Mouse (Mus musculus) ovary, postnatal 10 days (tissue): ENCODE data around the gene Ackr2.
A peak's percentile ranks its signal among the peaks of the same experiment; 100 is the strongest.

Source experiments
- DNase-seq: peaks from one replicate; pipeline ENCODE4 v3.0.0; 2022; ENCODE audit warnings: low spot score

Ackr2 gene

GRCm38 (mm10) chr9:121898245-121898644 lies at the start of gene Ackr2:
Gene Ackr2, plus strand, starts transcription at chr9:121898355.
- DNase-seq = no peak

DNA sequence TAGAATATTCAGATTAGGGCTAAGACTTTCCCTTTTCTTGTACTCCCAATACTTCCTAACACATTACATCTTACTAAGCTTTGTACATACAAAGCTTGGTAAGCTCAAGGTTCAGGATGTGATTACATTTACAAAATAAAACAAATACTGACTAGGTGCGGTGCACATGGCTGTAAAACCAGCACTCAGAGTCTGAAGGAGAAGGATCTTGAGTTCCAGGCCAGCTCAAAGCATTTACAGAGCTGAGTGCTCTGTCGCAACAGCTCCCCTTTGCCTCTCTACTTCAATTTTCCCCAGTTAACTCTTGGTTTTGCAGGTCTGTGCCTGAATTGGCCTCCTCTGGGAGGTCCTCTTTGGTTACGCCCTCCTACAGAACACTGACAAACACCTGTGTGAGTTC lies 43.9 kb upstream of the Ackr2 start:
- no peak for DNase-seq

DNA sequence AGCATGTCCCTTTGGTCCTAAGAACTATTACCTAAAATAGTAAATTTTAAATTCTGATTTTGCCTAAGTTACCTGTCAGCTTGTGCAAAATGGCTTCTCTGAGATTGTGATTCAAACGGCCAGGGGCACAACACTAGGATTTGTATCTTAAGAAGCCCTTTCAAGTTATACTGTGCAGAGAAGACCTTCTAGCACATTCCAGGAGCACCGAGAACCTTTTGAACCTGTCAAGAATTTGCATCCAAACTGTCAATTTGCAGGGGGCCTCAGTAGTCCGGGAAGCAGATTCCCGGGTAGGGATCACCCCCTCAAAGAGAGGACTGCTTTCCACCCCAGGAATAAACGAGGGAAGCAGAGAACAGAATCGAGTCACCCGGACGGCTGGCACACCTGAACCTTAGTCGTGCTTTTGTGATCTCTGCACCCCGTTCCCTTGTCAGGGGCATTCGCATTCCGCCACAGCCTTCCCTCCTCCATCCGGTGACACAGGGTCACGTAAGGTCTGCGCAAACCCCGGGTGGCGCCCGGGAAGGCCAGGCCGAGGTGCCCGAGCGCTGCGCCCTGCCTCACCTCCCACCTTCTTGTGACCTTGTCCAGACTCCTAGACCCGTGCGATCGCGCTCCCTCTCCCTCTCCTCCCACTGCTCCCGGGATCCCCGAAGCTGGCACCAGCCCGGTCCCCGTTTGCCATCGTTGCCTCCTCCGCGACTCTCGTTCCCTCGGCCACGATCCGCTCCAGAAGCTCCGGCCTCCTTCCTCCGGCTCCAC lies 41.3 kb upstream of the Ackr2 start:
- DNase-seq = no peak

- peak; percentile 96 for DNase-seq
These were observed 40.5 kb upstream of the Ackr2 start for GRCm38 (mm10) chr9:121857474-121858152.

GRCm38 (mm10) chr9:121858153-121858488 lies 40.0 kb upstream of the Ackr2 start, which contains the start of gene Higd1a:
Gene Higd1a, minus strand, starts transcription at chr9:121858362.
- no peak for DNase-seq

- no peak for DNase-seq
These were observed 38.8 kb upstream of the Ackr2 start for GRCm38 (mm10) chr9:121859345-121859744.

GRCm38 (mm10) chr9:121860921-121861320 lies 37.2 kb upstream of the Ackr2 start:
- no peak for DNase-seq

DNA sequence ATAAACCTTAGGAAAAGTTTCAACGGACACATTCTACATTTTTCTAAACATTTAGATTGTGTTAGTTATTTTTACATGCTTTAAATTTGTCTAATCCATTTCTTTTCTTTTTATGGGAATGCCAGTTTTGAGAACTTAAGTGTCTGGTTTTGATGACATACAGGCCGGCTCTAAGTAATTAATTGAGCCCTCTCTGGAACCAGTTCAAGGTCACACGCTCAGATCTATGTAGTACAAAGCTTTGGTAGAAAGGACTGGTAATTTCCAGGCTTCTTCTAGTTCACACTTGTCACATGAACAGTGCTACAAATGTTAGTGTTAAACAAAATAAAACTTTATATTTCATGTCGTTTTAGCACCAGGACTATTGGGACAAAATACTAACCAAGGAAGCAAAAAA lies 33.3 kb upstream of the Ackr2 start:
- DNase-seq = no peak

GRCm38 (mm10) chr9:121865425-121866008 lies 32.6 kb upstream of the Ackr2 start:
- DNase-seq = no peak

- DNase-seq = no peak
These were observed 30.5 kb upstream of the Ackr2 start for GRCm38 (mm10) chr9:121867632-121868031.

- no peak for DNase-seq
These were observed 29.9 kb upstream of the Ackr2 start for GRCm38 (mm10) chr9:121868236-121868635.

- DNase-seq = no peak
These were observed 28.7 kb upstream of the Ackr2 start for GRCm38 (mm10) chr9:121869432-121869831.

GRCm38 (mm10) chr9:121869973-121870515 lies 28.1 kb upstream of the Ackr2 start:
- DNase-seq = no peak

GRCm38 (mm10) chr9:121872062-121872683 lies 26.0 kb upstream of the Ackr2 start:
- no peak for DNase-seq

GRCm38 (mm10) chr9:121873578-121873977 lies 24.6 kb upstream of the Ackr2 start:
- no peak for DNase-seq

GRCm38 (mm10) chr9:121877052-121877740 lies 21.0 kb upstream of the Ackr2 start:
- no peak for DNase-seq

DNA sequence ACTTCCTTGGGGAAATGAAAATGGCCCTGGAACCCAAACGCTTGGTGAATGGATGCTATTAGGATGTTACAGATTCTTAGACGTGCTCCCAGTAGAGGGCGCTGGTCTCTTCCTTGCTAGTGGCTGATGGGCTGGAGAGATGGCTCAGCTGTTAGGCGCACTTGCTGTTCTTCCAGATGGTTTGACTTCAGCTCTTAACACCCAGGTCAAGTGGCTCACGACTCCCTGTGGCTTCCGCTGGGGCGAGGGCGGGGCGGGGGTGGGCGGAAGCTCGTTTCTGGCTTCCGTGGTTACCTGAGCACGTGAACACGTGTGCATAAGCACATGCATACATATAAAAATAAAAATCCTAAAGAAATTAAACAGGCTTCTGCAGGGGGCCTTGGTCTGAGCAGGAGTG lies 17.3 kb upstream of the Ackr2 start:
- no peak for DNase-seq

DNA sequence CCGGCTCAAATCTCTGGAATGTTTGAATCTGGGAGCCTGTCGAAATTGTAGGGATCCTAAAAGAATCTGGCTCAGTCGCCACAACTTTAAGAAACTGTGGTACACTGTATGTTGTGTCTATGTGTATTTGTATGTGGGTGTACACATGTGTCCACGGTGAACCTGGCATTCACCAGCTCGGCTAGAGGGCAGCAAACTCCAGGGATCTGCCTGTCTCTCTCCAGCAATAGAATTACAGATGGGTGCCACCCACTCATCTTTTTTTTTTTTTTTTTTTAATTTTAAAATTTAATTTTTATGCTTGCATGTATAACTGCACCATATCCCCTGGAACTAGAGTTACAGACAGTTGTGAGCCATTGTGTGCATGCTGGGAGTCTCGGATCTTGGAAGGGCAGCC lies 16.9 kb upstream of the Ackr2 start:
- no peak for DNase-seq

DNA sequence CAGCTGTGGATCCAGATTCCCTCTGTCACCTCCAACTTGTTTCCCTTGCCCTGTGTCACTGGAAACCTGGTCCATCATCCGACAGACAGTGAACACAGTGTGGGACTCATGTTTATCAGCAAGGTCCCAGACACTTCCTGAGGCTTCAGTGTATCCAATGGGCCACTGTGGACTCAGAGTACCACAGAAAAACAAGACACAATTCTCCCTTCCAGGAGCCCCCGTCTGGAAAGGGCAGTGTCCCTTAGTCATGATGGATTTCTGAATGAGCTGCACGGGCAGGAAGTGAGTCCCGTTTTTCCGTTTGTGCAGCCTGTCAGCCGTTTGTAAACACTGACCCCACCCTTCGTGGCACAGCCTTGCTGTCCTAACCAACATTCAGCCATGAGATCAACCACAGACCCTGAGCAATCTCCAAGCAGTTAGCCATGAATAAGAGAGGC lies 16.1 kb upstream of the Ackr2 start:
- DNase-seq = no peak

DNA sequence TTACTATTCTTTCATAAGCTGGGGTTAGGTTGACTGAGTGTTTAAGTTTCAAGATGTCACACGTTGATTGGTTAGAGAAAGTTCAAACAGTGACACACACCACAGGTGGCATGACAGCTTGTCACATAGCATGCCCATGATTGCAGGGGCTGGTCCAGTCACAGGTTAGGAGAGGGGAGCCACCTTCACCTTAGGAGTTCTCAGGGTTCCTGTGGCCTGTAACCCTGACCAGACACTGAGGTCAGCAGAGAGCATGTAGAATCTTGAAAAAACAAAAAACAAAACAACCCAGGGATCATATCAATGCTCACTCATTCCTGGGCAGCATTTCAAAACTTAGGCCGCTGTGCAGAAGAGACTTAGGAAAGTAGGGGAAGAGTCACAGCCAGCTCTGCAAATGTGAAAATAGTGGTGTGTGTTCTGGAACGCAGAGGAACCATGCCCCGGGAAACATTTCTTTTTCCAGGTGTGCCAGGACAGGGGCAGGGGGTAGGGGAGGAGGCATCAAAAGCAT lies 8.2 kb upstream of the Ackr2 start:
- DNase-seq = no peak

GRCm38 (mm10) chr9:121890441-121890941 lies 7.7 kb upstream of the Ackr2 start:
- DNase-seq = peak; percentile 24
